Mouse (Mus musculus) megakaryocyte progenitor cell, adult 5-6 weeks (primary cell): Measurements from ENCODE around the gene Nasp. TPM values are rescaled to one million over a fixed set of nuclear protein-coding genes. Genes with fewer than 3 reads are reported as not detected.

Experiments used
- ATAC-seq: replicated peaks from 2 replicates; pipeline ENCODE4 v1.8.0; 2016; ENCODE audit warnings: mild to moderate bottlenecking, moderate TSS enrichment, inconsistent platforms; ENCODE audit not compliant: poor library complexity
- total RNA-seq, 2 experiments: library from RNA; stranded (forward) in 1 of 2; stranded (reverse) in 1 of 2; fragments of 157-497, 149-512 nt in 1 of 2; fragments of 200-1000 nt in 1 of 2; gene quantifications; 2 replicates each; pipeline versions ENCODE4 v1.2.3 to v1.2.4; 2015 to 2017

Nasp gene
- total RNA-seq, 2 experiments from 2014 or later, result 179 to 414 TPM

DNA sequence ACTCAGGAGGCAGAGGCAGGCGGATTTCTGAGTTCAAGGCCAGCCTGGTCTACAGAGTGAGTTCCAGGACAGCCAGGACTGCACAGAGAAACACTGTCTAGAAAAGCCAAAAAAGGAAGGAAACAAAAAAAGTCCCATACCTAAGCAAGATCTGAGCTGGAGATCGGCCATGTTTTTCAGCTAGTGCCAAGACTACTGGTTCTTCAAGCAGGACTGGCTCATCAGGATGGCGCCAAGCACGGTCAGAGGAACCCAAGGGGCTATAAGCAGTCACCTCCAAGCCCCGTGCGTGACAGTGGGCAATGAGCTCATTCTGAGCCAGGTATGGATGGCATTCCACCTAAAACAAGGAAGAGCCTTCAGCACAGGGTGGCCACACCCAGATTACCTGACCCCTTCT is 11.1 kb upstream of the Nasp start:
- ATAC-seq, result no peak

DNA sequence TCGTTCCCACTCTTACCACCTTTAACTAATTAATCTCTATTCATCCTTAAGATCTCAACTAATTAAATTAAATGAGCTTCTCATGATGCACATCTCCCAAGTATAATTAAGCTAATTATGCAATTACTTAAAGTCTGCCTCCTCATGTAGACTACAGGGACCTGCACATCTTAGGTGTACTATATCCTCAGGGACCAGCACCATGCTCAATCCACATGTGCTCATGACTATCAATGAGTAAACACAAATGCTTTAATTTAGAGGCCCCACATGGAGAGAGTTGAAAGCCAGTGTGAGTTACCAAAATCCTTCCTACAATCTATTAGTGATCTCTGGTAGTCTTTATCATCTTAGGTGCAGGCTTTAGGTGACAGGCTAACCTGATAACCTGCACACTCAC is 7.5 kb upstream of the Nasp start:
- no peak for ATAC-seq

DNA sequence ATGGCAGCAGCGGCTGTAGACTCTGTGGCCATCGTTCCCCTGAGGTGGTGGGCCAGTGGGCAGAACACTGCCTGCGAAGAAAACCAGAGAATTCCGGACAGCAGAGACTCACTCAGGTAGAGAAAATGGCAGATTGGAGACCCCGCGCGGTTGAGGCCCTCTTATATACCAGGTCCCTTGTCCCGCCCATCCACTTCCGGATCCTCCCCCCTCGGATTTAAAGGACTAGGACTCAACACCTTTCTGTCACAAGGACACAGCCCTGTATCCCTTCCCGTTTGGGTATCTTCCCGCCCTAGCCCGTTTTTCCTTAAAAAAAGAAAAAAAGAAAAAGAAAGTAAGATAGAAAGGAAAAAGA is 403 bp downstream of the Nasp start:
- peak; percentile 84 for ATAC-seq

DNA sequence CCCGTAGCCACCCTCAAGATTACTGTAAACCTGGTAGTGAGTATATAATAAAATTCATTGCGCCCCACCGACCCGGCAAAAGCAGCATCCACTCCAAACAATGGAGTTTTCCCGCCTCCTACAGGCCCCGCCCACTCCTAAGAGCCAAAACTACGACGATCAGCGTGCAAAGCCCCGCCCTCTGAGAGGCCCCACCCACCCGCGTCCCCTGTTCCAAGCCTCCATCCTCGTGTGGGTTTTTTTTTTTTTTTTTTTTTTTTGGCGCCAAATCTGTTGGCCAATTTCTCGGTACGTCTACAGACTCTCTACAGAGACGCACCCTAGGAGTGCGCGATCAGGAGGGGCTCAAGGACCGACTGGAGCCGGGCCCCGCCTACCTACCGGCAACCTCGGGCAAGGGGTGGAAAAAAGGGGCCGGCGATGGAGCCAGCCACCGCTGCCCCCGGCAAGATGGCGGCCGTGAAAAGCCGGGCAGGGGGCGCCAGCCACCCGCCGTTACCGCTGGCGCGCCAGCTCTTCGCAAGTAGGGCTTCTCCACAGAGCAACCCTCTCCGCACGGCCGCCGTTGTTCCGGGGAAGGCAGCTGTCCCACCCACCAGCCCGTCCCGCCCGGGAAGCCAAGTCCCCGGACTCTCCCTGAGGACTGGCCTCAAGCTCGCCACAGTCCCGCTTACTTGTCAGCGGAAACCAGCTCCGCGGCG is 933 bp downstream of the Nasp start:
- ATAC-seq, result peak; percentile 75

DNA sequence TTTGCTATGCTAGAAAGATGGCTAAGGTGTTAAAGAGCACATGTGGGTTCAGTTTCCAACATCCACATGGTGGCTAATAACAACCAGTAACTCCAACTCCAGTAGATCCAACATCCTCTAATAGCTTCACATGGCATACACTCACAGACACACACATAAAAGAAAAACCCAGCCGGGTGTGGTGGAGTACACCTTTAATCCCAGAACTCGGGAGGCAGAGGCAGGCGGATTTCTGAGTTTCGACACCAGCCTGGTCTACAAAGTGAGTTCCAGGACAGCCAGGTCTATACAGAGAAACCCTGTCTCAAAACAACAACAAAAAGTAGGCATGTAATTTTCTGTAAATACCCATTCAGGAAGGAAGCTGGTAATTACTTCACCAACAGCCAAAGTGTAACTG is 2.9 kb downstream of the Nasp start:
- ATAC-seq, result no peak

DNA sequence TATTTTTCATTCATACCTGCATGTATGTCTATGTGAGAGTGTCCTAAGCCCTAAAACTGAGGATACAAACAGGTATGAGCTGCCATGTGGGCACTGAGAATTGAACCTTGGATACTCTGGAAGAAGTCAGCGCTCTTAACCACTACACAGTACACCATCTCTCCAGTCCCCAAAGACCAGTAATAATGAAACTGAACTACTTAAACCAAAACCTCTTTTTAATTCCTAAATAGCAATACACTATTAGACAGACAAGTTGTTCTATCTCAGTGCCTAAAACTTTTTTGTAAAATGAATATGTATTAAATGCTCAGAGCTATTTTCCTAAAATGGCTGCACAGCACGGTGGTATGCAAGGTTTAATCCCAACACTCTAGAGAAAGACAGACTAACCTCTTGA is 12.5 kb downstream of the Nasp start:
- no peak for ATAC-seq

DNA sequence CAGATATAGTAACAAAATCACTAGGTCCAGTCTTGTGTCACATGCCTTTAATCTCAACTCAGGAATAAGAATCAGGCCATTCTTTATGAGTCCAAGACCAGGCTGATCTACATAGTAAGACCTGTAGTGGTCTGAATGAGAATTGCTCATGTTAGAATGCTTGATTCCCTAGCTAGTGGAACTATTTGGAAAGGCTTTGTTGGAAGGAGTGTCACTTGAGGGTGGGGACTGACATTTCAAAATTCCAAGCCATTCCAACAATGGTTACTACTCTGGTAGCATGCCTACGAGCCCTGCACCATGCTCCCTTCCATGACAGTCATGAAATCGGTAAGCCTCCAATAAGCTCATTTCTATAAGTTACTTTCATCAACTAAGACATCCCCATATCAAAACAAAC is 15.1 kb downstream of the Nasp start:
- ATAC-seq, result no peak

DNA sequence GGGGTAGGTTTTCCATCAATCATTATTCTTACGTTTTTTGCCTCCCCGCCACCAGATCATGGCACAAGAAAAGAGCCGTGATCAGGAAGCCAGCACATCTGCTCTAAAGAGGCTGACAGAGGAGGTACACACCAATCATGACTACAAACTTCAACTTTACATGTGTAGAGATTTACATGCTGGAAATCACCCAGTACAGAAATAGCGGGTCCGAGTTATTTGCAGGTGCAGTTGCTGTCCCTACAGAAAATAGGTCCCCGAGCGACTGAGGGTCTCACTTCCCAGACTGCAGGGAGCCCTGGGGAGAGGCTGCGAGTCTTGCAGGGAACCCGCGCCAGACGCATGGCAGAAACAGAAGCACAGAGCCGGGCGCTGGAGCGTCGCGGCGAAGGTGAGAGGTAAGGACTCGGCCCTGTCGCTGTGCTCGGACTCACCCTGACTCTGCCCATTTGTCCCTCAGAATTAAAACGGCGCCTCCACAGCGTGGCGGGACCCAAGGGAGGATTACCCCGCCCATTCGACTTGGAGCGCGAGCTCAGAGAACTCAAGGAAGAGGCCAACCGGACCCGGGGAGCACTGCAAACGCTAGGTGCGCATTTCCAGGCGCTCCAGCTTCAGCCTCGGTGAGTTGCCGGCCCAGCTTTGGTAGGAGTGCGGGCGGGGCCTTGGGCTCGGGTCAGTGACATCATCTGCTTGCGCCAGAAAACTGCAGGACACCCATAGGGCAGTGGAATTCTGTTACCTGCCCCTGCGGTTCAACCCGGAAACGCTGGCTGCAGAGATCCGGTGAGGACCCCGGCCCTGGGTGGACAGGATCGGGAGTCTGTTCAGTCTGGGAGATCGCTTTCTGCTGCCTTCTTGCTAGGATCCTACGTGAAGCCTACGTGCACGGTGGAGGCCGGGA is 30.5 kb downstream of the Nasp start:
- peak; percentile 96 for ATAC-seq

DNA sequence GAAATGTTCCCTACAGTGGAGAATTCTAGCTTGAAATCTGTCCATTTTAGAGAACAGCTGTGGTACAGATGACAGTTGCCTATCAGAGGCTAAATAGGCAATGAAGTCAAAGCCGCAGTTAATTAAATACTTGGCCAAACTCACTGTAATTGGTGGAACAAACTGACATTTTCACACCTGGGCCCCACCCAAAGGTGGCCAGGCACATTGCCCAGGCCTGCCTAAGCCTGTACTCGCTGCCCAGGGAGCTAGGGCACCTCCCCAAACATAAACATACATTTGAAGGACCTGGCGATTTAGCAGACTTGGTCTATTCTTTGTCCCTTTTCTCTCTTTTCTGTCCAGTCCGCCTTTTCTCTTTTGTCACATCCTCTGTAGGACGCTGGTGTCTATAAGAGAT is 31.4 kb downstream of the Nasp start, which contains the start of gene Ccdc17:
TSS of gene Ccdc17 (plus strand) at position 276 of the 400 bp plus-strand sequence.
- no peak for ATAC-seq

DNA sequence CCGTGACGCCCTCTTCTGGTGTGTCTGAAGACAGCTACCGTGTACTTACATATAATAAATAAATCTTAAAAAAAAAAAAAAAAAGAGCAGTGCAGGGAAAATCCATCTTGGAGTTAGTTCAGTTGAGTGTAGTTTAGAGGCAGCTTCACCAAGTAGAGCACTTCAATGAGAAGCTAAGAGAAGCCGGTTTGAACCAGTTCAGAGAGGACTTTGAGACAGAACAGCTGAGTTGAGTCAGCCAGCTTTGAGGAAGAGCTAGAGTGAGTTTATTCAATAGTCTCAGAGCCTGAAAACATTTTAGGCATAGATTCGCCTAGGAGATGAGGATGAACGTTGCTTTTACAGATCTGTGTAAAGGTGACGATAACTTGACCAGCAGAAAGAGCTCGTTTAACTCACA is 31.9 kb downstream of the Nasp start:
- ATAC-seq, result no peak

DNA sequence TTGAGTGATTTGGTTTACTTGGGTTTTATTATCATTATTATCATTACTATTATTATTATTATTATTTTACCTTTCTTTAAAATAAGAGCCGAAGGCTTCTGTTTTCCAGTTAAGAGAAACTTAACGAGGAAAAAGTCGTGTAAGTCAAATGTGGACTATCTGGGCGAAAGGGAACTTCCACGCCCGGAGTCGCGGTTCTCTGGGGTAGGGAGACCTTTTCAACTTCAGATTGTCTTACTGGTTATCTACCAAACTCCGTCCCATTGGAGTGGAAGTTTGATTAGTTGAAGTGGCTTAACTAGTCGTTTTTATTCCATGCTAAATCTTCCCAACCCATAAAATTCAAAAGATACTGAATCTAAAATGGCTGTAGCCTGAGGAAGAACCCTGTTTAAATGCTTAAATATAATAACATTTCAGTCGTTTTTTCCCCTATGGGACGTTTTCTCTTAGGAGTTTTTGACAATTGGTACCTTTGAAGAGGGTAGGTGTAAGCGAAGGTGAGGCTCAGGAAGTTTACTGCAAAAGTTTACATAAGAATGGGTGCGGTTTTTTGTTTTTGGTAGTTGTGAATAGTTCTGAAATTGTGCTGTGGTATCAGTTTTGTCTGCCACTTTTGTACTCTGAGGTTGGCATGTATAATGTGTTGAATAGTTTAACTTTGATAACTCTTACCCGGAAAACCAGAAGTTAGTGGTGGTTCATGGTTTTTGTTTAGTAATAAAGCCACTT is 69.4 kb downstream of the Nasp start:
- no peak for ATAC-seq

DNA sequence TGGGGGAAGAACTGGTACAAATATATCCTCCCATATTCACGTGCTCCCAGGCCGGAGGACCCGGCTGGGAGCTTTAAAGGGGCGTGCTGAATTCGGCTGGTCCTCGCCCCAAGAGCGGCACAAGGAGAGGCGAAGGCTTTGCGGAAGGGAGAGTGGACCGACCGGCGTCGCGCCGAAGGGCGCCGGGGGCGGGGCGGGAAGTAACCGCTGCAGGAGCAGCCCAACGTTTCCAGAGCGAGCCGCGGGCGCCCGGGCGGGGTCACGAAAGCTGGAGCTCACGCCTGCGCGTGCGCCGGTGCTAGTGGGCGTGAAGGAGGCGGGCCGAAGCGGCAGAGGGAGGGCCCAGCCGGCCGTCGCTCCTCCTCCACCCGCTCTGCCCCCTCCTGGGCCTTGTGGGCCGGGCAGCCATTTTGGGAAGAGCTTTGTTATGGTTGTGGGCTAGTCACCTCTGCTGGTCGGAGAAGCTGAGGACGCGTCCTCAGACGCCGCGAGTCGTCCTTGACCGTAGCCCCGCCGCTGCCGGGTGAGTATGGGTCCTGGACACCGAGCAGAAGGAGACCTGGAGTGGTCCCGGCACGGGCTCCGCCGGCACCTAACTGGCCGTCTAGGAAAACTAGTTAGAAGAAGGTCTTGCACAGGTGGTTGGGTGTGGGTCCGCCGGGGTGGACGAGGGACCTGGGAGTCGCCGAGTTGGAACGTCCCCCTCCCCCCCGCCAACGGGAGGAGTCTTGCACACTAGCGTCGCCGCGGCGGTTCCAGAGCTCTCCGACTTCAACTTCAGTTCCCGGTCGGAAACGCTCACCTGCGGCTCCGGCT is 70.2 kb downstream of the Nasp start, which contains the start of gene Gpbp1l1:
TSS of gene Gpbp1l1 (plus strand) at position 353 of the 816 bp plus-strand sequence.
- peak; percentile 83 for ATAC-seq

DNA sequence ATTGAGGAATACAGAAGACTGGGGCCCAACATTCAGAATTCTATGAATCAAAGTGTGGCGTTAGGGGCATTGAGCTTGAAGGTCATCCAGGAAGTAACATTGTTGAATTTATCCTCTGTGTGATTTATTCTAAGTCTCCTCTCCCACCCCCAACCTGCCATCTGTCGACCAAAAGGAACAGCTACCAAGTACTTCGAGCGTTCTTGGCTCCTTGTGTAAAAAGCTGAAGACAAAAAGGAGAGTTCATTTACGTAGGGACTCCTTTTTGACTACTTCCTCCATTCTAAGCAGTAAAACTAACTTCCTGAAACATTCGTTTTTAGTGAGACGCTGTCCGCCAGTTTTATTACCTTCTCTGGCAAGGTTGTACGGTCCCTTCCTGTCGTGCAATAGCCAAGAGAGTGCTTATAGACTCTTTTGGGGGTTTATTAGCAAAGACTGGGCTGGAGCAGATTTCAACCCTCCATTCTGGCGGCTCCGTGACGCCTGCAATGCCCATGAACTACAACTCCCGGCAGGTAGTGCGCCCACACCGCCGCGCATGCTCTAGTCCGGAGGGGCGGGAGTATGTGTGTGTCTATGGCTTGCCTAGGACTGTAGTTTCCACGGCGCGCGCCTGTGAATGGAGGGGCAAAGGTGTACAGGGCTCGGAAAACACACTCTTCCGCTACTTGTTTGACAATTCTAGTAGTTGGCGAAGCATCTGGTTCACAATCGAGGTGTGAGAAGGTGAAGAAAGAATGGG is 71.0 kb downstream of the Nasp start:
- ATAC-seq, result peak; percentile 80

DNA sequence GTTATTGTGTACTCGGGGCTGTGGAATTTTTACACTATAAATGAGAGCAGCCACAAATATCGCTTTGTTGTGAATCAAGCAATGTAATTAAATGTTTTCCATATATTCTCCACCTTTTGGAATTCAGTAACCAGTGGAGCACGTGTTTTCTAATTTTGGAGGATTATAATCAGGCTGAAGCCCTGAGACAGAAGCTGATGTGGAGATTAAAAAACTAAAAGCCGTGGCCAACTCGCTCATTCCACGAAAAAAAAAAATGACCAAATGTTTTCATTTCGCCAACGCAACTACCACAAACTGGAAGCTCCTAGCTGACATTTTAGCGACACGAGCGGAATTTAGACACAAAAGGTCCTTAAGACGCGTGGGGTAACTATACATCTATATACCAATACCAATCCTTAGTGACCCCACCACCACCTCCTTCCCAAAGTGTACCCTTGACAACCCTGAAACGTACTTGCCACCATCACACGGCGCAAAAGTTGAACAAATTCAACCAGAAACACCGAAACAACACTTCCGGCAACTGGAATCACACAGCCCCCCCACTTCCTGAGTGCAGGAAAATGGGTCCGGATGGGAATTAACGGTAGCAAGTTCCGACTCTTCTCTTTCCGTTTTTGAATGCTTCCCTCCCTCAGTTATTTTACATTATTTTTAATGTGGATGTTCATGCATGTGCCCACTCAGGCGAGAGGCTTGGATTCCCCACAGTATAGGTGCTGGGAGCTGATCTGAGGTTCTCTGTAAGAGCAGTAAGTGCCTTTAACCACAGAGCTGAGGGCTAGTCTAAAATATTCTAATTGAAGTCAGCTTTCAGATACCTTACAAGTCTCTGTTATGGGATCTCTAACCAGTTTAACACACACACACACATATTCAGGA is 72.1 kb downstream of the Nasp start, which contains the start of gene Tmem69:
TSS of gene Tmem69 (minus strand) at position 524 of the 888 bp plus-strand sequence.
- ATAC-seq, result peak; percentile 40

DNA sequence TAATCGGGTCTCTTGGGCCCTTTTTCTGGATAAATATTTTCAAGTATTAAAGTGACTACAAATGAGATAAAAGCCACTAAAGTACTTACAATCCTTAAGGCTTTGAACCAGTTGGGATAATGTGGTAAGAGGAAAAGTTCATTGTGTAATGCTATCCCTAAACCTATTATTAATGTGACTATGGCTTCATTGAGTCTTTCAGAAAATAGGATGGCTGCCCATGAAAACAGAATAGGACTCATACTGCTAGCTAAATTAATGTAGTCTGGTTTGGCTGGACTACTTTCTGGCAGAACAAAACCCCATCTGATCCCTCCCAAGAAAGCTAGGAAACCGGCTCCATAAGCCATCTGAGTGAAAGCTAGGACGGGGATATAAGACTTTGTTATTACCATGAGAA is 74.7 kb downstream of the Nasp start:
- no peak for ATAC-seq
